Mouse (Mus musculus) spleen, postnatal 14 days (tissue): ENCODE results near the gene Snip1.

Experiments used
- DNase-seq, 2 experiments: peaks; one replicate each; pipeline ENCODE4 v3.0.0; 2021 to 2022; ENCODE audit warnings: low spot score in 2 of 2

Gene Snip1

DNA sequence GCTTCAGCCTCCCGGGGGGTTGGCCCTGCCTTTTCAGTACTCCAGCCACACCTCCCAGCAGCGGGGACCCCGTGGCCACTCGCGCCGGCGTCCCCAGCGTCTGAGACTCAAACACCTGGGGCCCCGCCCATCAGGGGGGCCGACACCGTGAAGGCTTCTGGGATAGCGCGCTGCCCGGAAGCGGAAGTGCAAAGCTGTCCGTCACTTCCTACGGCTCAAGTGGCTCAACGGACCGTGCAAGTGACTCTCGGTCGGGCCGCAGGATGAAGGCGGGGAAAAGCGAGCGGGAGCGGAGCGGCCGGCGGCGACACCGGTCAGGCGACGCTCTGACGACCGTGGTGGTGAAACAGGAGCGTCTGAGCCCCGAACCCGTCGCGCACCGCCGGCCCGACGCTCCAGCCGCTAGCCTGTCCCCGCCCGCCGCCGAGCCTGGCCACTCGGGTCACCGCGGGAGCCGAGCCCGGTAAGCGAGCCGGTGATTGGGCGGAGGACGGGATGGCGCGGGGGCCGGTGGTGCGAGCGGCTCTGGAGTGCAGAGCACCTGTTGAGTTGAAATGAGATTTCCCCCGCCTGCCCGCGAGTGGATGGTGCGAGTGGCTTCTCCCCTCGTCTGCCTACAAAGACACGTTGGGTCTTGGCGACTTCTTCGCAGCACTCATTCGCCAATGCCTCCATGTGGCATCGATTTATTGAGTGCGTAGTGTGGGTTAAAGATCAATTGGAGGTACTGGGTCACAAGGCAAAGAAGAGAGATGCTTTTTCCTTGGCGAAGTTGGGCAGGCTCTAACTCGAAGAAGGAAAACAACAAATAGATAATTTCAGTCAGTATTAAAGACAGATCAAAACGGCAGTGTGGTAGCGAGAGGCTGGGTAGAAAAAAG, at the start of gene Snip1:
TSS of gene Snip1 (plus strand) at position 183 of the 881 bp plus-strand sequence.
- peak; percentile 85 to 90 for DNase-seq

DNA sequence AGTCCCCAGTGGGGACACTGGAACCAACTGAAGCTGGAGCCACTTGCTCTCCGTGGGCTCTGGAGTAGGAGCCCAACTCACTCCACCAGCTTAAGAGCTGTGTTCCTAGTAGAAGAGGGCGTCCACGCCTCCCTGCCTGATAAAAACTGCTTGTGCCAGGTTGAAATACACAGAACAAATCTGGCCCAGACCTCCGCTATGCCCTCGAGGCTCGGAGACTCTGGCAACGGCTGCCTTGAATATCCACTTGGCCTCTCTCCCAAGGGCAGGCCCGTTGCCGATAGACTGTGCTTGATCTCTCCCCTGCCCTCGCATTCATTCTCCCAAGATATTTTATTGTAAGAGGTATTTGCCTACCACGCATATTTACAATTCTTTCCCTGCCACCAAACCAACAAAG, 49.0 kb upstream of the Snip1 start:
- no peak for DNase-seq

DNA sequence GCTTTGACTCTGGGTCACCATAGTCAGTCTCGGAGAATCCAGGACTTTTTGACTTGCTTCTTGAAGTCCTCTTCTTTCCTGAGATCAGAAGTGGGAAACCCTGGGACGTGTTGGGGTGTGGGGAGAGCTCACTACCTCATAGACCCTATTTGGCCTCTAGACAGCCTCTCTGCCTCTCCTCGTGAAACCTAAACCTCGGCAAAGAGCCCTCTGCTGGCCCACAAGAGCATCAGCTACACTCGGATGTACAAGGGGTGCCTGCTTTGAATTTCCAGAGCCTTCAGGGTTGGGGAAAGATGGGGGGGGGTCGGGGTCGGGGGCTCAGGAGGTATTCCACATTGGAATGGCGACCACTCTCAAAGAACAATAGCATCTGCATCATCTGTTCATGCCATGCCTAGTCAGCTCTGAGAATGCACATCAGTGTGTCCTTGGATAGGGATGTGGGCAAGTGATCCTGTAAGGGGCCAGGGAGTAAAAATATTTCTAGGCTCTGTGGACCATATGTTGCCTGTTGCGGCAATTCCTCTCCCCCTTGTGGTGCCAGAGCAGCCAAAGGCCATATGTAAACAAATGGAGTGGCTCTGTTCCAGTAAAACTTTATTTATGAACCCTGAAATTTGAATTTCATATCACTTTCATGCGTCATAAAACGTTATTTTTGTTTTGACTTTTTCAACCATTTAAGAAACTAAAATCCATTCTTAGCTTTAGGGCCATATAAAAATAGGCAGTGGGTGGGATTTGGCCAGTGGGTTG, 45.5 kb upstream of the Snip1 start:
- DNase-seq, result no peak

- peak; percentile 78 to 88 for DNase-seq
Measured at GRCm38 (mm10) chr4:125029891-125030614, 36.4 kb upstream of the Snip1 start.

DNA sequence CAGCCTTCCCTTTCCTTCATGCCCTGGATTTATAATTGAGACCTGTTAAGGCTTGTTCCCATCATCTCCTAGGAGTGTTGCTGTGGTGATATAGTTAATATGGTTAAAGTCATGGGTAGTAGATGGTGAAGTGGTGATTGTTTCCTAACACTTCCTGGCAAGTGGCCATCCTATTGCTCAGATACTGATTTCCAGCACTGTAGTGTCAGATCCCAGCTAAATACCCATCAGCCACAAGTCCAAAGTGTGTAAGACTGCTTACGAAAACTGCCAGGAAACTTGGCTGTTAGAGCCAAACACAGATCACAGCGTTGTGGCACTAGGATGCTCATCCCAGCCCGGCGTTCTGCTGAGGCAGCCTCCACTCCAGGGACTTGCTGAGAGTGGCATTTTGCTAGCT, 32.1 kb upstream of the Snip1 start:
- no peak for DNase-seq

DNA sequence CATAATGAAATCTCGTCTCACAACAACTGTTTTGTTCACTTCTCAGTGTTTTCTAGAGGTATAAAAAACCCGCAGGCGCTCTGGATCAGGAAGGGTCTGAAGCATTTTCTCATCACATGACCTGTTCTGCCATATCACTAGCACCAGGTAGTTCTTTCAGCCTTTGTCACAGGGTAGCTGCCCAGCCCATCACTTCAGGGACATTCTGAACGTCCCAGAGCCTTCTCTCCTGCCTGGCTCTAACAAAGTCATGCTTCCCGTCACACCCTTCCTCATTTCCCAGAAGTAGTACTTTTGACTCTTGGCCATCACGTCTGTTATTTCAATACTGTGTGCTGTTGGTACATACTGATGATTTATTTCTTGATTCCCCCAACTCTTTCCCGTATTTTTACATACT, 22.0 kb upstream of the Snip1 start:
- no peak for DNase-seq

DNA sequence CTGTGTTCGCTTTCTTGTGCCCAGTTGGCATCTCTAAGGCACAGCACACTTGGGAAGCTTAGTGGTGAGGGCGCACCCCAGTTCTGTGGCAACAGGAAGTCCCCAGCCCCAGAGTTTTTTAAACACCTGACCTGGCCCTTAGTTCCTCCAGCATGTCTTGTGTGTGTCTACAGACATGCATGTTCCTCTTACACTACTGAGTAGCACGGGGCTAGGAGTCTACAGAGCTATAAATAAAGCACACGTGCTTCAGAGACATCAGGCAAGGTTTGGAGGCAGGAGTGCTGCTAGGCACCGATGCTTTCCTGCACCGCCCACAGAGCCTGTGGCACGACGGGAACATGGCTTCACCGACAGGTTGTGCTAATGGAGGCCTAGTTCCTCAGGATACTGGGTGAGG, 11.1 kb upstream of the Snip1 start:
- DNase-seq, result no peak

DNA sequence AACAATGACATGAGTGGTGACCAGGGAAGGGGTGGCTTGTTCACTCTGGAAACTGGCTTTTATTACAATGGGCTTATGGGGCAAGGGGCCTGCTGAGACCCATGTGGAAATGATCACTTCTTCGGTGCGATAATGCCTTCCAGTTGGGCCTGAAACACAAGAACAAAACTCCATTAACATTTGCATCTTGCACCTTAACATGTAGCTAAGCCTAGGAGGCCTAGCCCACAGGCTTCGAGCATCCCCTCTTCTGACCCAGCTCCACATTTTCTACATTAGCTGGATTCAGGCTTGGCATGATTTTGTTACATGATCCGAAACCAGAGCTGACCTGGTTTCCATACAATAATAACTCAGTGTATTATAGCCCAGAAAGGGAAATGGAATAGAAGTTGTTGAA, 10.0 kb upstream of the Snip1 start:
- no peak for DNase-seq

- no peak for DNase-seq
Measured at GRCm38 (mm10) chr4:125057273-125057672, 9.2 kb upstream of the Snip1 start.

DNA sequence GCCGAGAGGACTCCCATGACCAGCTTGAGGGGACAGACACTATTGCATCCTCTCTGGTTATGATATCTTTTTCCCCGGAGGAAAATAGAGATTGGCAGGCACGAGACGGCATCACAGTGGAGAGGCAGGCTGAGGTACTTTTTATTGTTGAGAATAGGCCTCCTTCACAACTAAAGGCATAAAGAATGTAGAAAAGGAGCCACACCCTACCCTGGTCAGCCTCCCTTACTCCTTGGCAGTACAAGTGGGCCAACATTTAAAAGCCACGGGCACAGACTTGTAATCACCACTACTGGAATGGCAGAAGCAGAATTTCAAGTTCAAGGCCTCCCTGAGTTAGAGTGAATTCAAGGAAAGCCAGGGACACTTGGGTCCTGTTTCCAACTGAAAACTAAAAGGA, 8.4 kb upstream of the Snip1 start:
- DNase-seq, result no peak

DNA sequence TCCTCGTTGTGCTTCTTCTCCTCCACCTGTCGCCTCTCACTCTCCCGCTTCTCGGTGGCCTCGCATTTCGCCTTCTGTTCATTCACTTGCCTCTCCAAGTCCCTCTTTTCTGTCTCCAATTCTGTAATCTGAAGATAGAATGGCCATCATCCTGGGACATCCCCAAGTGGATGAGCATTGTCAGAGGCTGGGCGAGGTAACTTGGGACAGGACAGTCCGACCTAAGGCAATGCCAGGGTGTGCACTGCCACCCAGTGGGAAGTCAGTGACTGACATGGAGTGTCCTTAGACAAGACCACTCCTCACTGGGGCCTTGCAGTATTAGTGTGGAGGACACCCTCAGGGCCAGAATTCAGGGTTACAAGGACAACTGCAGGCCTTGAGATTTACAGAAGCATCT, 7.4 kb upstream of the Snip1 start:
- peak in 1 of 2 experiments; percentile 28 for DNase-seq

DNA sequence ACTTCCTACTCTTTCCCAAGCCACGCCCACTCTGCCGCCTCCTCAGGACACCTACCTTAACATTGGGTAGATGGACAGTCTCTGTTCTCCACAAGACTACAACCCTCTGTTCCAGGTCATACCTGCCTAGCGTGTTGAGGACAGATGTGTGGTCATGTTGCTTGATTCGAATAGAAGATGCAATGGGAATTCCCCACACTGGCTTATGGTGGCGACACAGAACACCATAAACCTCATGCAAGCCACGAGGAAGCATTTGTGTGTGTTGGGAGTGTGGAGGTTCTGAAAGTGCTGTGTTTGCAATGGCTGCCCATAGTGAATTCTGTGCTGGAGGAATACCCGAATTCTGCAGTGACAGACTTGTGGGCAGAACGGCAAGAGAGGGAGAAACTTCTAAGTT, 2.6 kb upstream of the Snip1 start:
- DNase-seq, result no peak

- DNase-seq, result peak in 1 of 2 experiments; percentile 43
Measured at GRCm38 (mm10) chr4:125065517-125066307, 760 bp upstream of the Snip1 start, which contains the start of gene Dnali1. Gene Dnali1 (minus strand): TSS chr4:125065703.

DNA sequence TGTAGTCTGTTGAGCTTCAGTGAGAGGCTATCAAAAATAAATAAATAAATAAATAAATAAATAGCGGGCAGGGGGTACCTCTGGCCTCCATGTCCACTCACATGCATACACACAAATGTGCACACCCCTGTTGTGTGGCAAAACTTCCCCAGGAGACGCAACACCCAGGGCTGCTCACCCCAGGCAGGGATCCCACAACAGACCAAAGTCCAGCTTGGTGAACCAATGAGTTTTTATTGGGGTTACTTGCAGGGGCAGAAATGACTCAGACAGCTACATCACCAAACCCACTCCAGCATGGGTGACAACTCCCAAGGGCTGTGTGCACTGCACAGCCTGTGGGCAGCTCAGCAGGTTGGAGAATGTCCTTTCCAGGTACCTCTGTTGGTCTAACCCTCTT, 11.2 kb downstream of the Snip1 start:
- no peak for DNase-seq

DNA sequence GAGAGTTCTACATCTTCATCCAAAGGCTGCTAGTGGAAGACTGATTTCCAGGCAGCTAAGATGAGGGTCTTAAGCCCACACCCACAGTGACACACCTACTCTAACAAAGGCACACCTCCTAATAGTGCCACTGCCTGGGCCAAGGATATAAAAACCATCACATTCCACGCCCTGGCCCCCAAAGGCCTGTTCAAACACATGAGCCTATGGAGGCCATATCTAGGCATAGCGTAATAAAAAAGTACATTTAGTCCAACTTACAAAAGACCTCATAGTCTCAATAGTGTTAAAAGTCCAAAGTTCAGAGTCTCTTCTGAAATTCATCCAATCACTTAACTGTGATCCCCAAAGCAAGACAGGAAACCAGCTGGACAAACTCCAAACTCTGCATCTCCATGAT, 12.2 kb downstream of the Snip1 start:
- DNase-seq, result no peak

DNA sequence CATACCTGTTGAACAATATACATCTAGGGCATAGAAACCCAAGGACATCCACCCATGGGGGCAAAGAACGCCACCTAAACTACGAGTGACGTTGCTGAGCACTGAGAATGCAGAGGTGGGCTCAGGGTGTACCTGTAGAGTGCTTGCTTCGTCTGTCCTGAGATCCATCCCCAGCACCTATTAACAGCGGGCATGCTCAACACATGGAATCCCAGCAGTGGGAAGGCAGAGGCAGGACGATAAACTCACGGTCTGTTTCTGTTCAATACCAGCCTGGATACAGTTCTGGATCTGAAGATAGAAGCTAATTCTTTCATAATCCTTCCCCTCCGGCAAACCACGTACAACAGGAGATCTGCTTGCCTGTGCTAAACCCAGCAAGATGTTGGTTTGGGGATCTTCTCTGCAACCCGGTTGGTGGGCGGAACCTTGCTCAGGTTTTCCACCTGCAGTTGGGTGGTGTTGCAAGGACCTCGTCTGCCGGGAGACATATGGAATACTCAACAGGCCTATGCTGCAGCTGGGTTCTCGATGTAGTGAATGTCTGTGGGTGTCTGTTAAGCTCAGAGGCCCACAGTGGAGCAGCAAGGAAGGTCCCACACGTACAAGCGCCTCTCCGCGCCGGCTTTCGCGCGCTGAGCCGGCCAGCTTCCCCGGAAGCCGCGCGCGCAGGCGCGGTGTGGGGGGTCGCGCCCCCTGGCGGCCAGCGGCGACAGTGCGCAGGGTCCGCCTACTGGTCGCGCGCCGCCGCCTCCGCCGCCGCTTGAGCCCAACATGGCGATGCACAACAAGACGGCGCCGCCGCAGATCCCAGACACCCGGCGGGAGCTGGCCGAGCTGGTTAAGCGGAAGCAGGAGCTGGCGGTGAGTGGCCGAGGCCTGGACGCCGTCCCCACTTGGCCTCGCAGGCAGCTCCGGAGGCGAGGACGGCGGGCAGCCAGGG, 18.2 kb downstream of the Snip1 start, which contains the start of gene Meaf6:
TSS of gene Meaf6 (plus strand) at position 732 of the 943 bp plus-strand sequence.
- peak; percentile 88 to 93 for DNase-seq

DNA sequence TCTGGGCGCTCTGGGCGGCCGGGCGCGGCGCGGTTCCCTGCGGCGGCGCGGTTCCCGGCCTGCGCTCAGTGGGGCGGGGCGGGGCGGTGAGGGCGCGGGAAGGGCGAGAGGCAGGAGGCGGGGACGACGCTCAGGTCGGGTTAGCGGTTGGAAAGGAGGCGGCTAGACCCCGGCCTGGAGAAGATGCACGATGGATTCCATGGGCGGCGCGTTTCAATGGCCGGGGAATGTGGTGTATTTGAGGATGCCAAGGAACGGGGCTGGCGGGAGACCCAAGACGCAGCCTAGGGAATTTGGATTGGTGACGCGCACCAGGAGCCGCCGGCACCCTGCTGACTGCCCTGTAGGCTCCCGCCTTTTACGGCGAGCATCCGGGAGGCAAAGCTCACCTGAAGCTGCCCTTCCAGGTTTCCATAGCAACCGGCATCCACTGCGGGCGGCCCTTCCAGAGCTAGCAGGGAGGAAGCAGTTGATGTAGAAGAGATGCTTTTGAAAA, 18.9 kb downstream of the Snip1 start:
- DNase-seq, result peak in 1 of 2 experiments; percentile 64

- no peak for DNase-seq
Measured at GRCm38 (mm10) chr4:125093031-125093430, 26.6 kb downstream of the Snip1 start.

- DNase-seq, result no peak
Measured at GRCm38 (mm10) chr4:125096066-125096465, 29.6 kb downstream of the Snip1 start.

DNA sequence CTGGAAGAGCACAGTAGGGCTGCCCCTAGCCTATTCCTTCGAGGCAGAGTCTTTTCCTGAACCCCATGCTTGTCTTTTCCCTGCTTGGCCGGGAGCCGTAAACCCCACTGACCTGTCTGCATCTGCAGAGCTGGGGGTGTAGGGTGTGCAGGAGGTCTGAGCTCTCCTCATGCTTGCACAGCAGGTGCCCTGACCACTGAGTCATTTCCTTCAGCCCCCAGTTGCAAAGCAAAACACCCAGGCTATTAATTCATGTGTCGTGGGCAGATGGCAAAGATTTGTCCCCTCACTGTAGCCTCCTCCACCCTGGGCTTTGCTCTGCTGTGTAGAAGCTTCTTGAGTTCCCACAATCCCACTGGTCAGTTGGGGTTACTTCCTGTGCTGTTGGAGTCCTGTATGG, 30.9 kb downstream of the Snip1 start:
- no peak for DNase-seq
